Mouse (Mus musculus) forebrain, embryonic 15.5 days (tissue): ENCODE data around the gene Pusl1. TPM values are rescaled to one million over a fixed set of nuclear protein-coding genes. Genes with fewer than 3 reads are reported as not detected.

Experiments used
- ATAC-seq: fragments of 200-750 bp; cut with Nextera tagmentation; replicated peaks from 2 replicates; pipeline ENCODE4 v1.8.0; 2017; ENCODE audit warnings: mild to moderate bottlenecking, moderate TSS enrichment, moderate library complexity
- H3K27ac ChIP-seq: fragments of 300-500 bp; sonication (generic); replicated peaks from 2 replicates; pipeline ENCODE4 v1.5.1; 2015; ENCODE audit warnings: mild to moderate bottlenecking, inconsistent platforms
- H3K27me3 ChIP-seq: fragments of 300-500 bp; sonication (generic); 2 replicates; pipeline ENCODE4 v1.6.1; 2015; ENCODE audit warnings: inconsistent platforms
- H3K36me3 ChIP-seq: fragments of 300-500 bp; sonication (generic); 2 replicates; pipeline ENCODE4 v1.6.1; 2015; ENCODE audit warnings: mild to moderate bottlenecking, inconsistent platforms
- H3K4me1 ChIP-seq: fragments of 300-500 bp; sonication (generic); 2 replicates; pipeline ENCODE4 v1.6.1; 2015; ENCODE audit warnings: inconsistent platforms
- H3K4me2 ChIP-seq: fragments of 300-500 bp; sonication (generic); replicated peaks from 2 replicates; pipeline ENCODE4 v1.6.1; 2015; ENCODE audit warnings: mild to moderate bottlenecking, inconsistent platforms
- H3K4me3 ChIP-seq: fragments of 300-500 bp; sonication (generic); 2 replicates; pipeline ENCODE4 v1.5.1; 2015; ENCODE audit warnings: mild to moderate bottlenecking, inconsistent platforms
- H3K9ac ChIP-seq: fragments of 300-500 bp; sonication (generic); replicated peaks from 2 replicates; pipeline ENCODE4 v1.6.1; 2015; ENCODE audit warnings: mild to moderate bottlenecking, inconsistent platforms
- H3K9me3 ChIP-seq: fragments of 300-500 bp; sonication (generic); 2 replicates; pipeline ENCODE4 v1.6.1; 2016; ENCODE audit warnings: inconsistent platforms
- WGBS: fragments of 180-500 bp; shearing (Covaris S2); methylation state at CpG from one replicate; pipeline ENCODE4 v1.1.7; 2015; ENCODE audit warnings: mixed read lengths; 5-methylcytosine and 5-hydroxymethylcytosine counted together
- polyA plus RNA-seq: library from polyadenylated mRNA; unstranded; fragments of >200 nt; fragmentation: Nextera tagmentation; extraction: Ambion mirVana; gene quantifications from 2 replicates; pipeline ENCODE4 v1.2.1, GENCODE M21; 2015

Gene Pusl1
- polyA plus RNA-seq, 1 experiment from 2014 or later, result 64.8 TPM

DNA sequence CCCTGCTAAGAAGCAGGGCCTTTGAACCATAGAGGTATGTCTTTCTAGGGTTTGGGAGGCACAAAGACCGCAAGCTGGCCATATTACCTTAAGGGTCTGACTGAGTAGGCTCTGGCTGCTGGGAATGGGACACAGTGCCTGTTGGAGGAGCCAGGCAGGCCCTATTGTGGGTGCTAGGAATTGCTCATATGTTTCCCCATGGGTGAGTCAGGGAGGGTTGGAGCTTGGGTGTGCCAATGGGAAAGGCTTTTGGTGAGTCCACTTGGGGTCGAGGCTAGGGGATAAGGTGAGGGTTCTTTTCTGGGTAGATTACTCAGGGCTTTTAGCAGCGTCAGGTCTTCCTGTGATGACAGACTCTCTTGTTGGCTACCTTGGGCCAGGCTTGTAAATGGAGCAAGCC, 40.2 kb downstream of the Pusl1 start:
- H3K4me2 ChIP-seq, result no peak overlapping the region
- 95% methylated on average over 3 of the region's 3 CpGs for WGBS
- no peak overlapping the region for H3K9ac ChIP-seq
- H3K4me3 ChIP-seq, result no peak overlapping the region
- H3K27me3 ChIP-seq, result no peaks in the 10 kb centered on the region
- no peak overlapping the region for H3K27ac ChIP-seq
- no peak for ATAC-seq
- peaks cover 25% of the 10 kb centered on the region for H3K36me3 ChIP-seq
- H3K4me1 ChIP-seq, result peaks cover 32% of the 10 kb centered on the region
- H3K9me3 ChIP-seq, result no peaks in the 10 kb centered on the region

- ATAC-seq, result no peak
- no peaks in the 10 kb centered on the region for H3K9me3 ChIP-seq
- H3K27me3 ChIP-seq, result no peaks in the 10 kb centered on the region
- H3K4me3 ChIP-seq, result no peak overlapping the region
- no peak overlapping the region for H3K4me2 ChIP-seq
- H3K27ac ChIP-seq, result no peak overlapping the region
- H3K4me1 ChIP-seq, result peaks cover 33% of the 10 kb centered on the region
- 96% methylated on average over 3 of the region's 3 CpGs for WGBS
- H3K36me3 ChIP-seq, result peaks cover 11% of the 10 kb centered on the region; the same call in 1 of the 2 replicates
- H3K9ac ChIP-seq, result 0 out of 2 replicates have a peak overlapping the region, but pooled peaks have one; percentile 90
Measured at GRCm38 (mm10) chr4:155849792-155850451, 41.7 kb downstream of the Pusl1 start.

- 87% methylated on average over 2 of the region's 2 CpGs for WGBS
- ATAC-seq, result no peak
- Histone ChIP-seq H3K4me1 (peaks cover 33% of the 10 kb centered on the region), H3K27me3 (no peaks in the 10 kb centered on the region), H3K36me3 (peaks cover 6% of the 10 kb centered on the region; the same call in 1 of the 2 replicates), H3K27ac (no peak overlapping the region), H3K9me3 (no peaks in the 10 kb centered on the region), H3K4me3 (no peak overlapping the region), H3K9ac (0 out of 2 replicates have a peak overlapping the region, but pooled peaks have one; percentile 90), H3K4me2 (no peak overlapping the region)
Measured at GRCm38 (mm10) chr4:155849391-155849790, 42.2 kb downstream of the Pusl1 start.

- Histone ChIP-seq H3K27me3 (no peaks in the 10 kb centered on the region), H3K4me2 (peak overlapping the region; percentile 92), H3K4me3 (peak overlapping the region; percentile 75), H3K27ac (no peak overlapping the region), H3K4me1 (peaks cover 33% of the 10 kb centered on the region), H3K9ac (peak overlapping the region; percentile 90), H3K36me3 (peaks cover 1% of the 10 kb centered on the region; the same call in 1 of the 2 replicates), H3K9me3 (no peaks in the 10 kb centered on the region)
- 53% methylated on average over 7 of the region's 7 CpGs for WGBS
- no peak for ATAC-seq
Measured at GRCm38 (mm10) chr4:155848434-155849095, 43.0 kb downstream of the Pusl1 start.

GRCm38 (mm10) chr4:155847591-155848352, 43.8 kb downstream of the Pusl1 start:
- Histone ChIP-seq H3K9ac (peak overlapping the region; percentile 90), H3K27me3 (no peaks in the 10 kb centered on the region), H3K36me3 (no peaks in the 10 kb centered on the region), H3K4me3 (peak overlapping the region; percentile 75), H3K27ac (peak overlapping the region; percentile 73), H3K4me1 (peaks cover 33% of the 10 kb centered on the region), H3K4me2 (peak overlapping the region; percentile 92), H3K9me3 (no peaks in the 10 kb centered on the region)
- ATAC-seq, result peak; percentile 65
- WGBS, result 2% methylated on average over 69 of the region's 69 CpGs

GRCm38 (mm10) chr4:155846871-155847578, 44.6 kb downstream of the Pusl1 start, which contains the start of gene Dvl1:
Gene Dvl1 (plus strand): TSS chr4:155847402.
- WGBS, result 2% methylated on average over 40 of the region's 65 CpGs
- ATAC-seq, result peak; percentile 89
- Histone ChIP-seq H3K9me3 (no peaks in the 10 kb centered on the region), H3K4me3 (peak within 1 kb of the TSS; percentile 75), H3K36me3 (no peaks in the 10 kb centered on the region), H3K27ac (peak within 1 kb of the TSS; percentile 73), H3K4me2 (peak within 1 kb of the TSS; percentile 92), H3K27me3 (no peaks in the 10 kb centered on the region), H3K9ac (peak within 1 kb of the TSS; percentile 90), H3K4me1 (peaks cover 33% of the 10 kb centered on the region)

DNA sequence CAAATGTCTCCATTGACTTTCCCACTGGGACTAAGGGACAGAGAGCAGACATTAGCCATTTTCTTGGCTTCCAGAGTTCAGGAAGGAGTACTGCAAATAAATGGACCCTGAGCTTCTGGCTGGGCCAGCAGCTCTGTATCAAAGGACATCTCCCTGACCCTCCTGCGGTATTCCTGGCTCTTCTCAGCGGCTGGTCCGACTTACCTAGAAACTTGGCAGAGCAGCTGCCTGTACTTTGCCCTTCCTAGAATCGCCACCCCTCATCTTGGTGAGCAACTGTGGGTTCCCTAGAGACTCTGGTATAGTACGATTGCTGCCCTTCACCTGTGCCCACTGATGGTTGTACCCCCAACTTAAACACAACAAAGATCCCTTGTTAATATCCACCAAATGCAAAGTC, 48.4 kb downstream of the Pusl1 start:
- peaks cover 13% of the 10 kb centered on the region for H3K27me3 ChIP-seq
- H3K4me3 ChIP-seq, result no peak overlapping the region
- H3K27ac ChIP-seq, result no peak overlapping the region

DNA sequence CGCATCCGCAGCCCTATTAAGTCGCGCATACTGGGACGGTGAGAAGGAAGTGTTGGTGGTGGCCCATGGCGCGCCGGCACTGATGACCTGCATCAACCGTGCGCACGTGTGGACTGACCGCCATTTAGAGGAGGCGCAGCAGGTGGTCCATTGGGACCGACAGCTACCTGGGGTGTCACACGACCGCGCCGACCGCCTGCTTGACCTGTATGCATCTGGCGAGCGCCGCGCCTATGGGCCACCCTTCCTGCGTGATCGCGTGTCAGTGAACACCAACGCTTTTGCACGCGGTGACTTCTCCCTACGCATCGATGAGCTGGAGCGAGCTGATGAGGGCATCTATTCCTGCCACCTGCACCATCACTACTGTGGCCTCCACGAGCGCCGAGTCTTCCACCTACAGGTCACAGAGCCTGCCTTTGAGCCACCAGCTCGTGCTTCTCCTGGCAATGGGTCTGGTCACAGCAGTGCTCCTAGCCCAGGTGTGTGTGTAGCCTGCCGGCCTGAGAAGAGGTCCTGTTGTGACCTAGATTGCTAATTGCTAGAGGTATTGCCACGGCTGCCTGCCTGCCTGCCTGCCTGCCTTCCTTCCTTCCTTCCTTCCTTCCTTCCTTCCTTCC, 49.8 kb downstream of the Pusl1 start:
- H3K9ac ChIP-seq, result no peak overlapping the region
- ATAC-seq, result no peak
- peak overlapping the region; percentile 50; the same call in 1 of the 2 replicates for H3K4me2 ChIP-seq
- peaks cover 25% of the 10 kb centered on the region for H3K4me1 ChIP-seq
- no peaks in the 10 kb centered on the region for H3K36me3 ChIP-seq
- peaks cover 13% of the 10 kb centered on the region for H3K27me3 ChIP-seq
- no peaks in the 10 kb centered on the region for H3K9me3 ChIP-seq
- H3K4me3 ChIP-seq, result peak overlapping the region; percentile 33; the same call in 1 of the 2 replicates
- H3K27ac ChIP-seq, result no peak overlapping the region
- 41% methylated on average over 38 of the region's 38 CpGs for WGBS

More for the DNA sequence above, 48.4 kb downstream of the Pusl1 start:
- WGBS, result 91% methylated on average over 5 of the region's 5 CpGs
- Histone ChIP-seq H3K36me3 (no peaks in the 10 kb centered on the region), H3K4me1 (peaks cover 32% of the 10 kb centered on the region), H3K9me3 (no peaks in the 10 kb centered on the region), H3K4me2 (no peak overlapping the region), H3K9ac (no peak overlapping the region)
- no peak for ATAC-seq

- Histone ChIP-seq H3K4me3 (peak overlapping the region; percentile 33), H3K27me3 (peaks cover 13% of the 10 kb centered on the region), H3K27ac (no peak overlapping the region), H3K9ac (peak overlapping the region; percentile 37), H3K9me3 (no peaks in the 10 kb centered on the region), H3K36me3 (no peaks in the 10 kb centered on the region), H3K4me1 (peaks cover 20% of the 10 kb centered on the region), H3K4me2 (peak overlapping the region; percentile 50)
- no peak for ATAC-seq
- WGBS, result under 1% methylated on average over 32 of the region's 32 CpGs
Measured at GRCm38 (mm10) chr4:155841003-155841454, 50.6 kb downstream of the Pusl1 start.

DNA sequence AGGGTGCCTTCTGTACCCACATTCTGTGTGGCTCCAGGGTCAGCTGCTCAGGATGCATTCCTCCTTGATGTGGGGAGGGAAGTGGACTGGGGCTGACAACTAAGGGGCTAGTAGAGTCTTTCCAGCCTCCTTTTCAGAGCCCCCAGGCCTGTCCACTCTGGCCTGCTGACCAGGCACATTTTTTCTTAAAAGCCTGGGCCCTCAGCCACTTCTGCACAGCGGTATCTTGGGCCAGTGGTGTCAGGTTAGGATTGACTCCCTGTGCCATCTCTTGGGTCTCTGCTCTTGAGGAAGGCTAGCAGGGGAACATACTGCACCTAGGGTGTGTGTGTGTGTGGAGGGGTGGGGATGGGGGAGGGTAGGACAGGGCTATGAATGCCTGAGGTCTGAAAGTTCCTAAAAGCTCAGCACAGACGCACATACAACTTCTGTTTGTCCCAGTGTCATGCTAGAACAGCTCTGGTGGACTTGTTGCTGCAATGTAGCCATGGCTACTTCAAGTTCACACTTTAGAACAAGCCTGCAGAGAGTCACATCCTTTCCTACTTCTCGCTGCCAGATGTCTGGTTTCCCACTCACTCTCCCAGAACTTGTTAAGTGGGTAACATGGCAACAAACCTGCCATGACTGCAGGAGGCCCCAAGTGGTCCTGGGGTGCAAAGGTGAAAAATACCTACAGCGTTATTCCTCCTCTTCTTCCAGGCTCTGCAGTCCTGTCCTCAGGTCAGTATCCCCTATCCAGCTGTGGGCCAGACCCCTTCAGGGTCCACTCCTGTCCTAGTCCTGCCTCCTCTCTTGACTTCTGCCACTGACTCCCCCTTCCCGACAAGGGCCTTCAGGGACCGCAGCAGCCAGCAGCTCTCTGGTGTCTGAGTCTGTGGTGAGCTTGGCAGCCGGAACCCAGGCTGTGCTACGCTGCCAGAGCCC, 51.2 kb downstream of the Pusl1 start:
- Histone ChIP-seq H3K9me3 (no peaks in the 10 kb centered on the region), H3K36me3 (no peaks in the 10 kb centered on the region), H3K27me3 (peaks cover 13% of the 10 kb centered on the region), H3K4me2 (peak overlapping the region; percentile 50), H3K4me3 (peak overlapping the region; percentile 33), H3K4me1 (peaks cover 20% of the 10 kb centered on the region), H3K9ac (peak overlapping the region; percentile 37), H3K27ac (no peak overlapping the region)
- peak; percentile 27; the same call in 1 of the 2 replicates for ATAC-seq
- WGBS, result 9% methylated on average over 8 of the region's 8 CpGs
